Mouse (Mus musculus) sigmoid colon, adult 10 weeks (tissue): ENCODE results near the gene Eef1akmt3. TPM values are rescaled to one million over a fixed set of nuclear protein-coding genes. Genes with fewer than 3 reads are reported as not detected.

Experiments used
- polyA plus RNA-seq: library from polyadenylated mRNA; stranded (reverse); fragments of 350-450 nt; fragmentation: Illumina TruSeq; extraction: RNeasy Lipid Tissue Mini Kit (QIAGEN cat#74804); gene quantifications from one replicate; pipeline ENCODE4 v1.2.3, GENCODE M21; 2014; ENCODE audit warnings: low read depth, low replicate concordance

Gene Eef1akmt3
- 1.1 TPM for polyA plus RNA-seq

DNA sequence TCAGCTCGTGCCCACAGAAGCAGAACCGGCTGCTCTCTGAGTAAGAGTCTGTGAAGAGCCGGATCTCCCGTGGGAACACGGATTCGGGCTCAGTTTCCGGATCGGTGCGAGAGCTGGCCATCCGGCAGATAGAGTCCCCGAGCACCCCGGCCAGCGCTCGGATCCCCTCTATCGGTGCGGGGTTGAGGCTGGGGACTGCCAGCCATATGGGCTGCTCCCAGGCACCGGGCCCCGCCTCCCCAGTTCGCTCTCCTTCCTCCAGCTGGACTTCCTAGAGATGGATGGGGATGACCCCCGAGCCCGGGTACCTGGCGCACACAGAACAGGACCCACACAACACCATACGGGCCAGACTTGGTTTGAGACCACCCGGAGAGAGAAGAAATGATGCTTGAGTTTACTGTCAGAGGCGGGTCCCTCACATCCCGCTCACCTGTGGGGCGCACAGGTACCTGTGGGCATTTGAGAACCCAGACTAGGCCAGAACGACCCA is at the start of gene Eef1akmt3, which contains the start of gene Mettl1:
Gene Eef1akmt3 (minus strand): TSS at position 240 of the 493 bp plus-strand sequence.
Gene Mettl1 (plus strand): TSS at position 141 of the 493 bp plus-strand sequence.

DNA sequence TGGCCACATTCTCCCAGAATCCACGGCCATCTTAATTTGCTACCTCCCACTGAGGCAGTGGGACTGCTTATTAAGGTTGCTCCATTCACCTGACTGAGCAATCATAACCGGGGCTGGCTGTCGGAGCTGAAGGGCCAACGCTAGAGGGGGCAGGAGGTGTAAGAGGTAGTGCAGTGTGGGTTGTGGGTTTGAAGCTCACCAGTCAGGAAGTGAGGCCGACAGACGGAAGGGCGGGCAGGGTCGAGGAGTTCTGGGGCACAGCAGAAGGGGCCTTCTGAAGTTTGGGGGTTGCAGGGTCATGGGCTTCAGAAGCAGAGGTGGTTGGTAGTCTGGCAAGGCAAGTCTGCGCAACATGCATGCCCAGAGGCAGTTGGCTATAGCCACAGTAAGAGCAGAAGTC is 33.8 kb upstream of the Eef1akmt3 start, which contains the start of gene Agap2:
Gene Agap2 (plus strand): TSS at position 205 of the 400 bp plus-strand sequence.

DNA sequence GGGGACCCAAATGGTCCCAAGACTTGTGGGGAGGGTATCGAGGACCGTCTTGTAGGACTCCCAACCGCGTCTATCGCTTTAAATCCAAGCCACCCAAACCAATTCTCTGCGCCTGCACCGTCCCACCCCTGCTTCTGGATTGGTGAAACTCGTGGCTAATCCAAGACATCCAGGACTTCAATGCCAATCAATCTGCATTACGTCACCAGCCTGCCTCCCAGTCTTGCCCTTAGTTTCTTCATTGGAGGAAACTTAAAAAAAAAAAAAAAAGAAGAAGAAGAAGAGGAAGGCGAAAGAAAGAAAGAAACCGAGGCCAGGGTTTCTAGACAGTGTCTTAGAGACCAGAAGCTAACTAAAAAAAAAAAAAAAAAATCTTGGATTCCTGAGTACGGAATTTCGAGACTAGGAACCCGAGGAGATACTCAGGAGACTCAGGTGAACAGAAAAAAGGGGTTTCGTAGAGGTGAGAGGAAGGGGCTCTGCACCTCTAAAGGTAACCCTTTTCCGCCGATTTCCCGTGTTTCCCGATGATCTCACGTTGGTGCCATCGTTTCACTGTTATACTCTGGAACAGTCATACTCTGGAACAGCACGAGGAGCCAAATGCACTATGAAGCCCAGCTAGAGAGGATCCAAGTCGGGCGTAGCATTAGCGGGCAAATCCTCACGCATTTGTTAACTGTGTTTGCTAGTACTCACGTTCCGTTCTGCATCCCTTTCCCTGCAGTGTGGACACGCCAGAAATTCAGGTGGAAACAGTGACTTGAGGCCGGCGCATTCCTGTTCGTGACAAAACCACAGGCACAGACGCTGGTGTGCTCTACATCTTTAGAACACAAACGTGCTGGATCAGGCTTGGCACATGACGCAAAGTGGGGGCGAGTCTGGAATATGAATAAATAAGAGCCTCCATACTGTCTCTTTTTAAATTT is 29.1 kb upstream of the Eef1akmt3 start, which contains the start of gene Tspan31:
Gene Tspan31 (minus strand): TSS at position 75 of the 932 bp plus-strand sequence.

DNA sequence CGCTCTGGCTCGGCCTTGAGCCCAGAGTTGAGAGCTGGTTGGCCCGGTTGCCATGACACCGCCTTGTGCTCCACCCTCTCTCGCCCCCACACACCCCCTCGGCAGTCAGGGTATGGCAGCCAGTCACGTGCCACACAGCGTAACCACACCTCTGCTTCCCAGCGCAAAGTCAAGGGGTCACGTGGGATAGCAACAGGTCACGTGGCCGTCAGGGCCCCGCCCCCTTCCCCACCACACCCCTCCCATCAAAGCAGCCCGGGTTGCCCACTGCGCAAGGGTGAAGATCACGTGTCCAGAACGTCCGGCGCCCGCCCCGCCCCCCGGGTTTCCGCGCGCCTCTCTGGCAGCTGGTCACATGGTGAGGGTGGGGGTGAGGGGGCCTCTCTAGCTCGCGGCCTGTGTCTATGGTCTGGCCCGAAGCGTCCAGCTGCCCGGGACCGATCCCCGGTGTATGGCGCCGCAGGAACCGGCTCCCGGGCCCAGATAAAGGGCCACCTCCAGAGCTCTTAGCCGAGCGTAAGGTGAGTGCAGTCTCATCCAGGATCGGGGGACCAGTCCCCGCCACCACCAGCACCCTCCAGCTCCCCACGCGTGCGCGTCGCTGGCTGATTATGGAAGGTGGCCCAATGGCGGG is 22.0 kb upstream of the Eef1akmt3 start, which contains the start of gene Cdk4:
Gene Cdk4 (plus strand): TSS at position 296 of the 634 bp plus-strand sequence.

DNA sequence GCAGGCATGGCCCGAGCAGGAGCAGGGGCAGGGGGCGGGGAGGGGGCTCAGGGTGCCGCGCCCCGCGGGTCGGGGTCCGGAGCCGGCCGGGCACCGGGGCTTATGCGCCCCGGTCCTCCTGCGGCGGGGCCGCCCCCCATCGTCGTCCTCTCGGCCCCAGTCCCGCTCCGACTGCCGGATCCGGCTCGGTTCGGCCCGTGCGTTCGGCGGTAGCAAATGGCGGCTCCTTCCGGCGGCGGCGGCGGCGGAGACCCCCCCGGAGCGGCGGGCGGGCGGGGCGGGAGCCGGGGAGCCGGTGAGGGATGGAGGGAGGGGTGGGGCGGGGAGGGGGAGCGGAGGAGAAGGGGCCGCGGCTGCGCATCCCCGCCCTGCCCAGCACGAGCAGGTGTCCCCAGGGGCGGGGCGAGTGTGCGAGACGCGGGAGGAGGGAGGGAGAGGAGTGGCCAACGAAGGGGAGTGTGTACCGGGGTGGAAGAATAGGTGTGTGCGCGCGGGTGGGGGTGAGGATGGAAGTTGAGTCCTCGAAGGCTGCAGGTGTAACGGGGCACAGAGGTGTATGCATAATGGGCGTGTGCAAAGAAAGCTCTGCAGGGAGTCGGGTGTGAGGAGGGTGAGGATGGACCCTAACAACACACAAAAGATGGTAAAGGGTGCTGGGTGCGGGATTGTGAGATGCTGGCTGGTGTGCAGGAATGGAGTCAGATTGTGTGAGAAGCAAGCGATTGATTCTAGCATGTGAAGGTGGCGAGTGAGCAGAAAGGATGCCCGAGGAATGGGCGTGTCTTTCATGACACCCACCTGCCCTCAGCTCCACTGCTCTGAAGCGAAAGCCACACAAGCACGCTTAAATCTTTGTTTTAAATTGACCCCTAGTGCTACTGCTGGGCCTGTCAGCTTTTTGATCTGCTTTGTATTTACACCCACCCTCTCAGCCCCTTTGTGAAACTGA is 18.9 kb upstream of the Eef1akmt3 start, which contains the start of gene March9:
Gene March9 (minus strand): TSS at position 217 of the 949 bp plus-strand sequence.

DNA sequence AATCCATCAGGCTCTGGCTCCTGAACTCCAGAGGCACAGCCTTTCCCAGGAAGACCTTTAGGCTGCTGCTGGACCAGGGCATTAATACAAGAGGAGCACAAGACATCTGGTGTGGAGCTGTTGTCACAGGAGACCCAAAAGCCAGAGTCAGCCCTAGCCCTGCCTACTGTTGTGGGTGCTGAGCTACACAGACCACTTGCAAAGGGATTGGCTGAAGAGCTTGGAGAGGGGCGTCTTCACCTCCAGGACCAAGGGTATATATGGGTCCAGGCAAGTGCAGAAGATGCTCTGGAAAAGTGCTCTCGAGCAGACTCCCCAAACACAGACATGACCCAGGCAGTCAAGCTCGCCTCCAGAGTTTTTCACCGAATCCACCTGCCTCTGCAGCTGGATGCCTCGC is 6.6 kb upstream of the Eef1akmt3 start, which contains the start of gene Cyp27b1:
Gene Cyp27b1 (plus strand): TSS at position 297 of the 400 bp plus-strand sequence.

DNA sequence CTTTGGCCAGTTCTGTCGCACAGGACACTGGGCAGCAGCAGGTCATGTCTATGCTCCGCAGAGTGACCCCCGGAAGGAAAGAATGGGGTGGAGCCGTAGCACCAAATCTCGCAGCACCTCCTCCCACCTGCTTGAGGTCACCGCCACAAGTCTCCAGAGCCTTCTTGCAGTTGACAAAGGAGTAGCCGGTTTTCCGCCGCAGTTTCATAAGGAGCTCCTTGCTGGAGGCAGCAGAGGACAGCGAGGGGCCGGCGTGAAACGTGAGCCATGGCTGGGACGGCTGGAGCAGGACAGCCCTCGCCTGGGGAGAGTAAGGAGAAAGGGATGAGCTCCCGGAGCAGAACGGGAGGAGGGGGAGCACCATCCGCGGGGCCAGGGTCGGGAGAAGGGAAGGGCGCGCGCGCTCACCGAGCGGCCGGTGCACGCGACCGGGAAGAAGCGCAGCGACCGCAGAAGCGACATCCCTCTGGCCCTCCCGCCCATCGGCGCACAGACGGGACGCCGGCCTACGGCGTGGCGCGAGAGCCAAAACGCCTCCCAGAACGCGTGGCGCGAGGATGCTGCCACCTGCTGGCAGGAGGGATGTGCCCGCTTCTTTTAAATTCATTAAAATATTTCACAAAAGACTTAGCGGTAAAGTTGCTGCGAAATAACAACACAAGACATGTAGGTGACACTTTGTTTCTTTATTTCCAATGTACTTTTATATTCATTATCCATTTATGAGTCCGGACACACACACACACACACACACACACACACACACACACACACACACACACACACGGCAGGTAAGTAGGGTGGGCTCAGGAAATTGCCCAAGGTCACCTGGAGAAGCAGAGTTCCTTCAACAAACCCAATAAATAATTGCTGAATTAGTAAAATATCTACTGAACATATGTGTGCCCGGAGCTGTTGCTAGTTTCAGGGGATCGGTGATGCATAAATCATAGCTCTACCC is 10.7 kb downstream of the Eef1akmt3 start, which contains the start of gene Tsfm:
Gene Tsfm (minus strand): TSS at position 505 of the 961 bp plus-strand sequence.

DNA sequence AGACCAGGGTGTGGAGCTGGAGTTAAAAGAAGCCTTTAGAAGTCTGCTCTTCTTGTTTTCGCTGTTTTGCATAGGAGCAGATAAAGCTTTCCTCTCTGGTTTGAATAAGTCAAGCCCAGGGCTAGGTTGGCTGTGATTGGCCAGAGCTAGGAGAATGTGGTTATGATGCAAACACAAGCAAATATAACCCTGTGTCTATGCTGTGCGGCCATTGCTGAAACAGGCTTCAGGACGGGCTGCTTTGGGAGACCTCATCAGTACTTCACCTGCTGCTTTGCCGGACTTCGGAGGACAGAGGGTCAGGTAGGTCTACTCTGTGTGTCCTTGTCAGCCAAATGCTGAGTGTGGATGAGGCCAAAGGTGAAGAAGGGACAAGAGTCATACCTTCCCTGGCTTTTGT is 40.8 kb downstream of the Eef1akmt3 start, which contains the start of gene Avil:
Gene Avil (plus strand): TSS at position 181 of the 400 bp plus-strand sequence.

Other genes starting within 250 kb of the Eef1akmt3 start
- gene Atp23, start 140.2 kb downstream of the Eef1akmt3 start, polyA plus RNA-seq: 3.4 TPM
- 52.7 TPM for gene Ctdsp2, start 62.8 kb downstream of the Eef1akmt3 start, polyA plus RNA-seq
- 0.35 TPM for gene Avil, start 40.8 kb downstream of the Eef1akmt3 start, polyA plus RNA-seq
- 6.5 TPM for gene Tsfm, start 10.7 kb downstream of the Eef1akmt3 start, polyA plus RNA-seq
- 4.2 TPM for gene Mettl1, start 99 bp downstream of the Eef1akmt3 start, polyA plus RNA-seq
- gene Cyp27b1, start 6.7 kb upstream of the Eef1akmt3 start, polyA plus RNA-seq: not detected
- 1.4 TPM for gene March9, start 18.7 kb upstream of the Eef1akmt3 start, polyA plus RNA-seq
- gene Cdk4, start 22.0 kb upstream of the Eef1akmt3 start, polyA plus RNA-seq: 15.3 TPM
- 45.5 TPM for gene Tspan31, start 28.8 kb upstream of the Eef1akmt3 start, polyA plus RNA-seq
- gene Agap2, start 33.8 kb upstream of the Eef1akmt3 start, polyA plus RNA-seq: 0.25 TPM
- gene Os9, start 79.6 kb upstream of the Eef1akmt3 start, polyA plus RNA-seq: 10.3 TPM
- 3.1 TPM for gene B4galnt1, start 123.7 kb upstream of the Eef1akmt3 start, polyA plus RNA-seq
- gene Slc26a10, start 139.1 kb upstream of the Eef1akmt3 start, polyA plus RNA-seq: not detected
- gene Arhgef25, start 148.6 kb upstream of the Eef1akmt3 start, polyA plus RNA-seq: 8.2 TPM
- gene Dtx3, start 154.2 kb upstream of the Eef1akmt3 start, polyA plus RNA-seq: 3.4 TPM
- gene Pip4k2c, start 170.1 kb upstream of the Eef1akmt3 start, polyA plus RNA-seq: 23.3 TPM
- 2.3 TPM for gene Kif5a, start 221.8 kb upstream of the Eef1akmt3 start, polyA plus RNA-seq
- gene Dctn2, start 224.9 kb upstream of the Eef1akmt3 start, polyA plus RNA-seq: 26.7 TPM
- gene Mbd6, start 247.5 kb upstream of the Eef1akmt3 start, polyA plus RNA-seq: 3.3 TPM